Mouse (Mus musculus): ENCODE data around the gene Dnah10. TPM values are rescaled to one million over a fixed set of nuclear protein-coding genes. Genes with fewer than 3 reads are reported as not detected.
"Not testable (repeated sequence)": the region's sequence is repeated elsewhere in the genome, so short reads cannot be mapped to it uniquely, and the experiment has no call there.

Gene Dnah10
- polyA plus RNA-seq, 1 experiment from 2014 or later: 0.95 TPM

DNA sequence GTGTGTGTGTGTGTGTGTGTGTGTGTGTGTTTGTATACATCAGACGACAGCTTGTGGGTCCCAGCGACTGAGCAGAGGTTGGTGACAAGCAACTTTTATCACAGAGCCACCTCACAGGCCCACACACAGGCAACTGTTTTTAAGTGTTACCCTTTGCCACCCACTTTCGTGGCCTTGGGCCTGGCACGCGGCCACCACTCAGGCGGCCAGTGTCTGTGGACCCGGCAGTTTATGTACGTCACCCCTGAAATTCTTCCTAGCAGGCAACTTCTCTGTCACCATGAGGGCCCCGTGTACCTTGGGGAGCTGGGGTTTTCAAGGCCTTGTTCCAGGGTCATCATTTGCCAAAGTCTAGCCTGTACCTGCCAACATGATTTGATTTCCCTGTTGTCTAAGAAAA is 26.8 kb downstream of the Dnah10 start:
- DNase-seq (ENCODE audit: low spot score) (no peak), ATAC-seq (no peak)
- no peak overlapping the region for H3K4me3 ChIP-seq (ENCODE audit: low read depth, low read length)
- no peaks in the 10 kb centered on the region for H3K4me1 ChIP-seq (ENCODE audit: insufficient read depth, low read depth, low read length)
- H3K9me3 ChIP-seq (ENCODE audit: low read length): no peaks in the 10 kb centered on the region
- H3K4me2 ChIP-seq (replicated peaks; ENCODE audit: low read depth, low read length): no peak overlapping the region
- TF ChIP-seq CTCF (IDR thresholded peaks at IDR 0.05) (no peak), EP300 (IDR thresholded peaks at IDR 0.05) (no peak)
- no peaks in the 10 kb centered on the region for H3K36me3 ChIP-seq (ENCODE audit: insufficient read depth, low read length)
- WGBS: 66% methylated on average over 9 of the region's 9 CpGs
- no peak overlapping the region for H3K27ac ChIP-seq (ENCODE audit: low read length)
- H3K27me3 ChIP-seq (replicated peaks; ENCODE audit: insufficient read depth, low read length): no peaks in the 10 kb centered on the region
- no peak overlapping the region for H3K9ac ChIP-seq (replicated peaks; ENCODE audit: low read depth)

DNA sequence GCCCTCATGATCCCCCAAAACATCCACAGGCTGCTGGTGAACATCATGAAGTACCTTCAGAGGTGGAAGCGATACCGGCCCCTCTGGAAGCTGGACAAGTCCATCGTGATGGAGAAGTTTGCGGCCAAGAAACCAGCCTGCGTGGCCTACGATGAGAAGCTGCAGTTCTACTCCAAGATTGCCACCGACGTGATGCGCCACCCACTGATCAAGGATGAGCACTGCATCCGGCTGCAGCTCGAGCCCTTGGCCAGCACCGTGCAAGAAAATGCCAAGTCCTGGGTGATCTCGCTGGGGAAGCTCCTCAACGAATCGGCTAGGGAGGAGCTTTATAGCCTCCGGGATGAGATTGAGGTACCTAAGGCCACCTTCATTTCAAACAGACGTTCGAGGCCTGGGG is 36.1 kb downstream of the Dnah10 start:
- Histone ChIP-seq H3K4me2 (replicated peaks; ENCODE audit: low read depth, low read length) (no peak overlapping the region), H3K9me3 (ENCODE audit: low read length) (no peaks in the 10 kb centered on the region), H3K9ac (replicated peaks; ENCODE audit: low read depth) (no peak overlapping the region), H3K4me1 (ENCODE audit: insufficient read depth, low read depth, low read length) (no peaks in the 10 kb centered on the region), H3K4me3 (ENCODE audit: low read depth, low read length) (no peak overlapping the region), H3K27ac (ENCODE audit: low read length) (no peak overlapping the region), H3K36me3 (ENCODE audit: insufficient read depth, low read length) (no peaks in the 10 kb centered on the region), H3K27me3 (replicated peaks; ENCODE audit: insufficient read depth, low read length) (no peaks in the 10 kb centered on the region)
- DNase-seq (ENCODE audit: low spot score) (no peak), ATAC-seq (no peak)
- peak; percentile 46 for TF ChIP-seq CTCF (IDR thresholded peaks at IDR 0.05)
- no peak for TF ChIP-seq EP300 (IDR thresholded peaks at IDR 0.05)
- WGBS: 64% methylated on average over 18 of the region's 18 CpGs

DNA sequence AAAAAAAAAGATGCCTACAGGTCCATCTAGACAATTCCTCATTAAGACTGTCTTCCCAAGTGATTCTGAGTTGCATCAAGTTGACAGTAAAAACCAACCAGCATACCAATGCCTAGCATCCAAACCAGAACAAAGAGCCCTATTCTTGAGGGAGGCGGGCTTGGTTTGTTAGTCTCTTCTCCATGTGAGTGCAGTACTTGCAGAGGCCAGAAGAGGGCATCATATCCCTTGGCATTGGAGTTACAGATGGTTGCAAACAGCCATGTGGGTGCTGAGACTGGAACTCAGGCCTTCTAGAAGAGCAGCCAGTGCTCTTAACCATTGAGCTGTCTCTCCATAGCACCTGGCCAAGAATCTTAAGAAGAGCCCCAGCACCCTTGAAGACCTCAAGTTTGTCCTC is 36.9 kb downstream of the Dnah10 start:
- Histone ChIP-seq H3K27me3 (replicated peaks; ENCODE audit: insufficient read depth, low read length) (no peaks in the 10 kb centered on the region), H3K4me1 (ENCODE audit: insufficient read depth, low read depth, low read length) (no peaks in the 10 kb centered on the region), H3K9ac (replicated peaks; ENCODE audit: low read depth) (no peak overlapping the region), H3K4me2 (replicated peaks; ENCODE audit: low read depth, low read length) (no peak overlapping the region), H3K9me3 (ENCODE audit: low read length) (no peaks in the 10 kb centered on the region), H3K36me3 (ENCODE audit: insufficient read depth, low read length) (no peaks in the 10 kb centered on the region), H3K27ac (ENCODE audit: low read length) (no peak overlapping the region), H3K4me3 (ENCODE audit: low read depth, low read length) (no peak overlapping the region)
- ATAC-seq: no peak
- WGBS: 93% methylated on average over 1 of the region's 1 CpGs
- TF ChIP-seq CTCF (IDR thresholded peaks at IDR 0.05) (peak; percentile 30), EP300 (IDR thresholded peaks at IDR 0.05) (no peak)
- DNase-seq (ENCODE audit: low spot score): no peak

DNA sequence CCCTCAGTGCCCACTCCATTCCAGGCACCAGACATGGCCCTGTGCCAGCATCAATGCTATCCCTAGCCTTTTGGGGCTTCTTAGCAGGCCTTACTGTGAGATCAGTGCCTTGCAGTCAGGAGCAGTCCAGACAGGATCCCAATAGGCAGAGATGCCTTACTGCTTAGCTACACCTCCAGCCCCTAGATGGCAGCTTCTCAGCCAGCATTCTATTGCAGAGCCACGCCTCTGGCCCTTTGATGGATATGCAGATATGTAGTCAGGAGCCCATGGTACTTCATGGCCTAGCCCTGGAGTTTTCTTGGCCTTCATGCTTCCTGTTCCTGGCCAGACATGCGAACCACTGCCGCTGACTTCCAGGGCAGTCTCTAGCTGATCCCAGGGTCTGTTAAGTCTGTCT is 49.7 kb downstream of the Dnah10 start:
- H3K4me1 ChIP-seq (ENCODE audit: insufficient read depth, low read depth, low read length): no peaks in the 10 kb centered on the region
- no peak overlapping the region for H3K27ac ChIP-seq (ENCODE audit: low read length)
- H3K4me3 ChIP-seq (ENCODE audit: low read depth, low read length): no peak overlapping the region
- H3K27me3 ChIP-seq (replicated peaks; ENCODE audit: insufficient read depth, low read length): no peaks in the 10 kb centered on the region
- H3K36me3 ChIP-seq (ENCODE audit: insufficient read depth, low read length): no peaks in the 10 kb centered on the region
- H3K4me2 ChIP-seq (replicated peaks; ENCODE audit: low read depth, low read length): no peak overlapping the region
- no peaks in the 10 kb centered on the region for H3K9me3 ChIP-seq (ENCODE audit: low read length)
- H3K9ac ChIP-seq (replicated peaks; ENCODE audit: low read depth): no peak overlapping the region
- TF ChIP-seq EP300 (IDR thresholded peaks at IDR 0.05): no peak
- TF ChIP-seq CTCF (IDR thresholded peaks at IDR 0.05): peak; percentile 14; the same call in 1 of the 2 replicates
- ATAC-seq (no peak), DNase-seq (ENCODE audit: low spot score) (no peak)
- 65% methylated on average over 3 of the region's 3 CpGs for WGBS

DNA sequence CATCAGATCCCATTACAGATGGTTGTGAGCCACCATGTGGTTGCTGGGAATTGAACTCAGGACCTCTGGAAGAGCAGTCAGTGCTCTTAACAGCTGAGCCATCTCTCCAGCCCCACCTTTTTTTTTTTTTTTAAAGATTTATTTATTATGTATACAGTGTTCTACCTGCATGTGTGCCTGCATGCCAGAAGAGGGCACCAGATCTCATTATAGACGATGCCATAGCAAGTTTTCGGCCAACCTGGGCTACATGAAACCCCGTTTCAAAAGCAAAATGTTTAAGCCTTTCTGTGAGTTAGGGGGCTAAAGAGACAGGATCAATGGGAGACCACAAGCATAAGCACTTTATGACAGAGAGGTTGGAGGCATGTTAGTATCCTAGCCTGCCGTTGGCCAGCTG is 51.4 kb downstream of the Dnah10 start:
- not testable (repeated sequence) for DNase-seq (ENCODE audit: low spot score); H3K9me3 ChIP-seq (ENCODE audit: low read length); H3K36me3 ChIP-seq (ENCODE audit: insufficient read depth, low read length)

DNA sequence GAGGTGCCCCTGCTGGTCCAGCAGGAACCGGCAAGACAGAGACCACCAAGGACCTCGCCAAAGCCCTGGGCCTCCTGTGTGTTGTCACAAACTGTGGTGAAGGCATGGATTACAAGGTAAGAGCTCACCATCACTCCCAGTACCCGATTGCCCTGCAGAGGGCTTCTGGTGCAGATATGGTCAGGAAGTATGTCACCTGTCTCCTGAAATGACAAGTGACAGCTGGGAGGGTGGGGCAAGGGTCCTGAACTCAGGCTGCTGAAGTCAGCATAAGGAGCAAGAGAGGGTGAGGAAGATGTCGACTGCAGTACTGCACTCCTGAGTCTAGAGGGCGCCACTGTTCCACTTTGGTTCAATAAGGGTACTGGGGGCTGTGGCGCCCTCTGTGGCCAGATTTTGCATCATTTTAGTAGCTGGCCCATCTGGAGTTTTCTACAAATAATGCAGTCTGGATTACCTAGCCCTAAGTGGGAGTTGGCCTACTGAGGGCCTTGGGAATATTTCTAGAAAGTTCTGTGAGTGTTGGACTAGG is 52.4 kb downstream of the Dnah10 start:
- no peaks in the 10 kb centered on the region for H3K9me3 ChIP-seq (ENCODE audit: low read length)

More for the DNA sequence above, 51.4 kb downstream of the Dnah10 start:
- not testable (repeated sequence) for H3K27ac ChIP-seq (ENCODE audit: low read length); ATAC-seq; H3K4me2 ChIP-seq (replicated peaks; ENCODE audit: low read depth, low read length); H3K27me3 ChIP-seq (replicated peaks; ENCODE audit: insufficient read depth, low read length); H3K4me3 ChIP-seq (ENCODE audit: low read depth, low read length); H3K9ac ChIP-seq (replicated peaks; ENCODE audit: low read depth); H3K4me1 ChIP-seq (ENCODE audit: insufficient read depth, low read depth, low read length)
- TF ChIP-seq CTCF (IDR thresholded peaks at IDR 0.05): peak; percentile 24; the same call in 1 of the 2 replicates
- 82% methylated on average over 4 of the region's 4 CpGs for WGBS

DNA sequence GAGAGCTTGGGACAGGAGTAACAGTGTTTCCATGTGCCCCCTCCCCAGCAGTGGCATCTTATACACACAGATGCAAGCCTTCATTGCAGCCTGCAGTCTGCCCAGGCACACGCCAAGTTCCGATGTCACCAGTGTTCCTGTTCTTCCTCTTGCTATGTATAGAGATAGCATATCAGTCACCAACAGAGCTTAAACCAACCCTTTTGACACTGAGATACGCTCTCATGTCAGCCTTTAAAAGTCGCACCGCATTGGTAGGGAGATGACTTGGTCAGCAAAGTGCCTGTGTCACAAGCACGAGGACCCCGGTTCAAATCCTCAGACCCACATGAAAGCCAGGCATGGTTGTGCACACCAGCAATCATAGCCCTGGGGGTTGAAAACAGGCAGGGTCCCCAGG is 55.0 kb downstream of the Dnah10 start:
- WGBS: 90% methylated on average over 7 of the region's 7 CpGs
- no peak overlapping the region for H3K4me2 ChIP-seq (replicated peaks; ENCODE audit: low read depth, low read length)
- H3K36me3 ChIP-seq (ENCODE audit: insufficient read depth, low read length): no peaks in the 10 kb centered on the region
- ATAC-seq (no peak), DNase-seq (ENCODE audit: low spot score) (no peak)
- no peak overlapping the region for H3K4me3 ChIP-seq (ENCODE audit: low read depth, low read length)
- no peaks in the 10 kb centered on the region for H3K9me3 ChIP-seq (ENCODE audit: low read length)
- no peaks in the 10 kb centered on the region for H3K27me3 ChIP-seq (replicated peaks; ENCODE audit: insufficient read depth, low read length)
- H3K9ac ChIP-seq (replicated peaks; ENCODE audit: low read depth): no peak overlapping the region
- H3K4me1 ChIP-seq (ENCODE audit: insufficient read depth, low read depth, low read length): no peaks in the 10 kb centered on the region
- no peak for TF ChIP-seq EP300 (IDR thresholded peaks at IDR 0.05)
- TF ChIP-seq CTCF (IDR thresholded peaks at IDR 0.05): no peak
- no peak overlapping the region for H3K27ac ChIP-seq (ENCODE audit: low read length)

More for the DNA sequence above, 52.4 kb downstream of the Dnah10 start:
- no peak overlapping the region for H3K27ac ChIP-seq (ENCODE audit: low read length)
- H3K27me3 ChIP-seq (replicated peaks; ENCODE audit: insufficient read depth, low read length): no peaks in the 10 kb centered on the region
- no peaks in the 10 kb centered on the region for H3K4me1 ChIP-seq (ENCODE audit: insufficient read depth, low read depth, low read length)
- ATAC-seq (no peak), DNase-seq (ENCODE audit: low spot score) (peak; percentile 57)
- no peak overlapping the region for H3K9ac ChIP-seq (replicated peaks; ENCODE audit: low read depth)
- no peak overlapping the region for H3K4me3 ChIP-seq (ENCODE audit: low read depth, low read length)
- H3K4me2 ChIP-seq (replicated peaks; ENCODE audit: low read depth, low read length): no peak overlapping the region
- H3K36me3 ChIP-seq (ENCODE audit: insufficient read depth, low read length): no peaks in the 10 kb centered on the region
- 52% methylated on average over 6 of the region's 6 CpGs for WGBS
- TF ChIP-seq CTCF (IDR thresholded peaks at IDR 0.05) (peak; percentile 90), EP300 (IDR thresholded peaks at IDR 0.05) (no peak)
